Mouse (Mus musculus): ENCODE data around the gene Dnmt3a.

DNA sequence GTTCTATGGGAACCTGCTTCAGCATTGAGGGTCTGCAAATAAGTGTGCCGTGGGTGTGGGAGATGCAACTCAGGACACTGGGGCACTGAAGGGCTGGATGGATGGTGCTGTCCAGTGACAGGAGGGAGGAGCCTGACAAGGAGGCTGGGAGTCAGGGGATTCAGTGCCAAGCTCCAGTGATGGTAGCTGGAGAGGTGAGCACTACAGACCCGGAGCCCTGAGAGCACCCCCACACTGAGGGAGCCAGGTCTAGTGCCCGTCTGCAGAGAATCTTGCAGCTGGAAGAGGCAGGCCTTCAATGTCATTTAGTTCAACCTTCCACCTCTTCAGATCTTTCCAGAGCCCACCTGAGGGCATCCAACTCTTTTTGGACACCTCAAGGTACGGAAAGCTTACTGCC is at the start of gene Dnmt3a:
- TF ChIP-seq EP300 (IDR thresholded peaks at IDR 0.05) (no peak), CTCF (IDR thresholded peaks at IDR 0.05) (no peak)

All from lung, postnatal 0 days (tissue).